Mouse (Mus musculus): ENCODE measurements at regions not wholly inside any gene's neighbourhood (a gene's known extent, or its start where the extent isn't known, plus 50 kb on each side); places are given as distances from the start of the nearest gene placed in this dataset.

GRCm38 (mm10) chr9:46389741-46390140 is 70.0 kb upstream of the 4931429L15Rik start:
- no peak for TF ChIP-seq CTCF (IDR thresholded peaks at IDR 0.05; ENCODE audit: control insufficient read depth, insufficient read depth, insufficient read length)
- no peak for TF ChIP-seq MAX (IDR thresholded peaks at IDR 0.05)
- no peak for TF ChIP-seq USF1 (IDR thresholded peaks at IDR 0.05; ENCODE audit: low read depth)
- no peak for TF ChIP-seq MYOG (IDR thresholded peaks at IDR 0.05; ENCODE audit: control insufficient read depth, extremely low read depth, insufficient read length)
- TF ChIP-seq CEBPB (IDR thresholded peaks at IDR 0.05; ENCODE audit: low read depth), result no peak
- TF ChIP-seq MYOD1 (IDR thresholded peaks at IDR 0.05; ENCODE audit: control insufficient read depth, insufficient read length, low read depth), result no peak
